Mouse (Mus musculus): ENCODE data around the gene Rel. TPM values are rescaled to one million over a fixed set of nuclear protein-coding genes. Genes with fewer than 3 reads are reported as not detected.

Gene Rel
- total and polyA plus RNA-seq, 2 experiments = 1.3 to 2.3 TPM

- no peaks in the 10 kb centered on the region; the same call in 1 of the 2 replicates for H3K36me3 ChIP-seq (ENCODE audit: control insufficient read depth, insufficient read depth, low read length)
- TF ChIP-seq POLR2A (IDR thresholded peaks at IDR 0.05; ENCODE audit: extremely low read depth, insufficient read depth, low read length) = no peak
- no peak for TF ChIP-seq CTCF (IDR thresholded peaks at IDR 0.05; ENCODE audit: low read depth, low read length)
Observed at GRCm38 (mm10) chr11:23695847-23696246, 74.9 kb downstream of the Rel start.

GRCm38 (mm10) chr11:23693286-23693685 lies 77.5 kb downstream of the Rel start:
- H3K4me3 ChIP-seq (ENCODE audit: insufficient read depth, low read depth, low read length) = no peak overlapping the region
- TF ChIP-seq CTCF (IDR thresholded peaks at IDR 0.05; ENCODE audit: low read depth, low read length) (no peak), POLR2A (IDR thresholded peaks at IDR 0.05; ENCODE audit: extremely low read depth, insufficient read depth, low read length) (no peak)
- no peak overlapping the region for H3K9ac ChIP-seq (ENCODE audit: low read depth, low read length)
- H3K79me2 ChIP-seq (ENCODE audit: control insufficient read depth, insufficient read depth, low read length) = no peaks in the 10 kb centered on the region; the same call in 1 of the 2 replicates
- peaks cover 5% of the 10 kb centered on the region; the same call in 1 of the 2 replicates for H3K4me1 ChIP-seq (ENCODE audit: control insufficient read depth, insufficient read depth, low read length)
- no peaks in the 10 kb centered on the region for H3K36me3 ChIP-seq (ENCODE audit: control insufficient read depth, insufficient read depth, low read length)
- no peak overlapping the region for H3K27ac ChIP-seq (replicated peaks; ENCODE audit: insufficient read depth, low read depth, low read length)
- H3K27me3 ChIP-seq (ENCODE audit: control insufficient read depth, insufficient read depth, low read length) = no peaks in the 10 kb centered on the region
- WGBS = 38% methylated on average over 2 of the region's 2 CpGs
- DNase-seq (ENCODE audit: extremely low read depth, low read depth, low spot score) = peak; percentile 92

More at GRCm38 (mm10) chr11:23695847-23696246, 74.9 kb downstream of the Rel start:
- no peak overlapping the region for H3K9ac ChIP-seq (ENCODE audit: low read depth, low read length)
- H3K27ac ChIP-seq (replicated peaks; ENCODE audit: insufficient read depth, low read depth, low read length) = no peak overlapping the region
- H3K79me2 ChIP-seq (ENCODE audit: control insufficient read depth, insufficient read depth, low read length) = no peaks in the 10 kb centered on the region; the same call in 1 of the 2 replicates
- no peak overlapping the region for H3K4me3 ChIP-seq (ENCODE audit: insufficient read depth, low read depth, low read length)
- H3K4me1 ChIP-seq (ENCODE audit: control insufficient read depth, insufficient read depth, low read length) = peaks cover 7% of the 10 kb centered on the region; the same call in 1 of the 2 replicates
- H3K27me3 ChIP-seq (ENCODE audit: control insufficient read depth, insufficient read depth, low read length) = no peaks in the 10 kb centered on the region
- peak; percentile 37 for DNase-seq (ENCODE audit: extremely low read depth, low read depth, low spot score)

GRCm38 (mm10) chr11:23688060-23688459 lies 82.7 kb downstream of the Rel start:
- Histone ChIP-seq H3K4me3 (ENCODE audit: insufficient read depth, low read depth, low read length) (no peak overlapping the region), H3K9ac (ENCODE audit: low read depth, low read length) (no peak overlapping the region), H3K4me1 (ENCODE audit: control insufficient read depth, insufficient read depth, low read length) (peaks cover 3% of the 10 kb centered on the region; the same call in 1 of the 2 replicates), H3K27ac (replicated peaks; ENCODE audit: insufficient read depth, low read depth, low read length) (no peak overlapping the region), H3K79me2 (ENCODE audit: control insufficient read depth, insufficient read depth, low read length) (no peaks in the 10 kb centered on the region; the same call in 1 of the 2 replicates), H3K36me3 (ENCODE audit: control insufficient read depth, insufficient read depth, low read length) (peaks cover 7% of the 10 kb centered on the region), H3K27me3 (ENCODE audit: control insufficient read depth, insufficient read depth, low read length) (no peaks in the 10 kb centered on the region)
- 89% methylated on average over 1 of the region's 1 CpGs for WGBS
- no peak for DNase-seq (ENCODE audit: extremely low read depth, low read depth, low spot score)
- TF ChIP-seq POLR2A (IDR thresholded peaks at IDR 0.05; ENCODE audit: extremely low read depth, insufficient read depth, low read length) (no peak), CTCF (IDR thresholded peaks at IDR 0.05; ENCODE audit: low read depth, low read length) (no peak)

Other genes starting within 250 kb of the Rel start
- gene 1700093K21Rik, start 249.8 kb downstream of the Rel start, total RNA-seq (2014; rRNA removed) = not detected in 2 replicates
- not detected in 2 replicates for gene 1700093K21Rik, start 249.8 kb downstream of the Rel start, polyA plus RNA-seq (2012; rRNA removed)
- 12.5 and 13.6 TPM in 2 replicates for gene 0610010F05Rik, start 137.3 kb downstream of the Rel start, total RNA-seq (2014; rRNA removed)
- 1.3 and 1.7 TPM in 2 replicates for gene 0610010F05Rik, start 137.3 kb downstream of the Rel start, polyA plus RNA-seq (2012; rRNA removed)
- gene Pus10, start 105.3 kb downstream of the Rel start, total RNA-seq (2014; rRNA removed) = 15.8 and 21.6 TPM in 2 replicates
- gene Pus10, start 105.3 kb downstream of the Rel start, polyA plus RNA-seq (2012; rRNA removed) = 1.7 and 2.1 TPM in 2 replicates
- gene Pex13, start 105.0 kb downstream of the Rel start, total RNA-seq (2014; rRNA removed) = 28.9 and 29.4 TPM in 2 replicates
- 11.5 and 18.1 TPM in 2 replicates for gene Pex13, start 105.0 kb downstream of the Rel start, polyA plus RNA-seq (2012; rRNA removed)
- gene Papolg, start 124.3 kb upstream of the Rel start, total RNA-seq (2014; rRNA removed) = 4.9 and 5.3 TPM in 2 replicates
- 0.92 and 1.6 TPM in 2 replicates for gene Papolg, start 124.3 kb upstream of the Rel start, polyA plus RNA-seq (2012; rRNA removed)

All from liver, adult 2 months (tissue).